ENCODE assay signal across 17 mouse cellular contexts in genomic region chr2:166737307-166737706, GRCm38 (mm10).
"Had no signal": no experiment of that assay in that cellular context is flagged by ENCODE, and none has a peak within 500 bp of the region (broad histone marks: within the 10 kb centered on the region; RNA-seq: fewer than 3 reads in every experiment).

No protein-coding gene starts in this region.

- ATAC-seq: liver, embryonic 12.5 days; midbrain, embryonic 13.5 days; midbrain, embryonic 15.5 days had no signal

- H3K27me3 ChIP-seq: midbrain, embryonic 13.5 days; midbrain, embryonic 15.5 days; neural tube, embryonic 13.5 days; neural tube, embryonic 15.5 days had no signal

- H3K4me2 ChIP-seq: liver, embryonic 12.5 days; lung, embryonic 14.5 days; midbrain, embryonic 13.5 days; midbrain, embryonic 15.5 days; neural tube, embryonic 13.5 days; neural tube, embryonic 15.5 days had no signal

- DNase-seq: lung, adult 18-20 months; lung, embryonic 14.5 days; lung, postnatal 10 days; lung, postnatal 4 days; retina, postnatal 1 day; right cerebral cortex, postnatal 25 days; spleen, adult 18-20 months; thymus, adult 18-20 months; thymus, postnatal 14 days had no signal

- H3K36me3 ChIP-seq: liver, embryonic 12.5 days; midbrain, embryonic 10.5 days; midbrain, embryonic 13.5 days; midbrain, embryonic 15.5 days; neural tube, embryonic 13.5 days; neural tube, embryonic 15.5 days had no signal

- H3K9me3 ChIP-seq: liver, embryonic 12.5 days; midbrain, embryonic 10.5 days; midbrain, embryonic 13.5 days; midbrain, embryonic 15.5 days; neural tube, embryonic 13.5 days; neural tube, embryonic 15.5 days had no signal

- H3K9ac ChIP-seq: liver, embryonic 12.5 days; liver, embryonic 14.5 days; lung, embryonic 14.5 days; midbrain, embryonic 13.5 days; midbrain, embryonic 15.5 days; neural tube, embryonic 13.5 days; neural tube, embryonic 15.5 days had no signal

- H3K4me3 ChIP-seq: liver, embryonic 12.5 days; midbrain, embryonic 10.5 days; midbrain, embryonic 13.5 days; midbrain, embryonic 15.5 days; myocyte; neural tube, embryonic 13.5 days; neural tube, embryonic 15.5 days had no signal

- H3K4me1 ChIP-seq: liver, embryonic 12.5 days; neural tube, embryonic 13.5 days had no signal

- H3K27ac ChIP-seq: liver, embryonic 12.5 days; liver, embryonic 14.5 days; midbrain, embryonic 10.5 days; midbrain, embryonic 13.5 days; midbrain, embryonic 15.5 days; neural tube, embryonic 13.5 days; neural tube, embryonic 15.5 days had no signal
